Mouse (Mus musculus) heart, embryonic 11.5 days (tissue): Measurements from ENCODE around the gene Fyb2. TPM values are rescaled to one million over a fixed set of nuclear protein-coding genes. Genes with fewer than 3 reads are reported as not detected.

Source experiments
- ATAC-seq: fragments of 200-750 bp; cut with Nextera tagmentation; replicated peaks from 2 replicates; pipeline ENCODE4 v1.8.0; 2017; ENCODE audit warnings: moderate library complexity; ENCODE audit not compliant: insufficient number of reproducible peaks, low FRiP score, low TSS enrichment
- H3K27ac ChIP-seq: fragments of 300-500 bp; sonication (generic); 2 replicates; pipeline ENCODE4 v1.5.1; 2014; ENCODE audit warnings: mild to moderate bottlenecking, low read depth, low read length
- H3K27me3 ChIP-seq: fragments of 300-500 bp; sonication (generic); 2 replicates; pipeline ENCODE4 v1.6.1; 2014; ENCODE audit warnings: mild to moderate bottlenecking, low read length, mixed read lengths; ENCODE audit not compliant: control insufficient read depth, insufficient read depth
- H3K36me3 ChIP-seq: fragments of 300-500 bp; sonication (generic); 2 replicates; pipeline ENCODE4 v1.6.1; 2014; ENCODE audit warnings: mild to moderate bottlenecking, low read length, moderate library complexity, mixed read lengths; ENCODE audit not compliant: control insufficient read depth, insufficient read depth
- H3K4me1 ChIP-seq: fragments of 300-500 bp; sonication (generic); 2 replicates; pipeline ENCODE4 v1.6.1; 2014; ENCODE audit warnings: low read length; ENCODE audit not compliant: control insufficient read depth, insufficient read depth
- H3K4me2 ChIP-seq: fragments of 300-500 bp; sonication (generic); 2 replicates; pipeline ENCODE4 v1.6.1; 2014; ENCODE audit warnings: mild to moderate bottlenecking, moderate library complexity
- H3K4me3 ChIP-seq: fragments of 300-500 bp; sonication (generic); 2 replicates; pipeline ENCODE4 v1.5.1; 2014; ENCODE audit warnings: low read depth, low read length
- H3K9ac ChIP-seq: fragments of 300-500 bp; sonication (generic); 2 replicates; pipeline ENCODE4 v1.6.1; 2014; ENCODE audit warnings: mild to moderate bottlenecking, low read depth, low read length, moderate library complexity
- H3K9me3 ChIP-seq: fragments of 300-500 bp; sonication (generic); replicated peaks from 2 replicates; pipeline ENCODE4 v1.6.1; 2016; ENCODE audit warnings: low read length; ENCODE audit not compliant: control insufficient read depth
- WGBS: fragments of 180-500 bp; shearing (Covaris S2); extraction: QIAGEN DNeasy Blood & Tissue Kit; methylation state at CpG from one replicate; pipeline ENCODE4 v1.1.7; 2014; ENCODE audit not compliant: insufficient replicate concordance; 5-methylcytosine and 5-hydroxymethylcytosine counted together
- polyA plus RNA-seq: library from polyadenylated mRNA; unstranded; fragments of >200 nt; fragmentation: Nextera tagmentation; extraction: Ambion mirVana; gene quantifications from 2 replicates; pipeline ENCODE4 v1.2.1, GENCODE M21; 2014

The Fyb2 gene
- polyA plus RNA-seq, 1 experiment from 2014 or later, result 0.06 TPM

DNA sequence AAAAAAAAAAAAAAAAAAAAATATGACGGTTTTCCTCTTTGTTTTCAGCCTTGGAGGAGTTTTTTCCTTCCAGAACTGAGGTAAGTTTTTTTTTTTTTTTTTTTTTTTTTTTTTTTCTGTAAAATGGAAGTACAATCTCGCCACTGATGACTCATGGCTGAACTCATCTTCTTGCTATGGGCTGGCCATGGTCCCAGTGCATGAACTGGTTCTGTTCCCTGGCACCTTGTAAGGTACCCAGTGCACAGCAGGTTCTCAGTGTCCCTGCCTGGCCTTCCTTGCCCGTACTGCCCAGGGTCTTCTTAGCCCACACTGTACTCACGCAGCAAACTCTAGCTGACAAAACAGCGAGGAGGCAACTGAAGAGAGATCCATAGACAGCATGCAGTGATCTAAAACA lies 74.8 kb downstream of the Fyb2 start:
- no peaks in the 10 kb centered on the region for H3K36me3 ChIP-seq
- 79% methylated on average over 5 of the region's 5 CpGs for WGBS

DNA sequence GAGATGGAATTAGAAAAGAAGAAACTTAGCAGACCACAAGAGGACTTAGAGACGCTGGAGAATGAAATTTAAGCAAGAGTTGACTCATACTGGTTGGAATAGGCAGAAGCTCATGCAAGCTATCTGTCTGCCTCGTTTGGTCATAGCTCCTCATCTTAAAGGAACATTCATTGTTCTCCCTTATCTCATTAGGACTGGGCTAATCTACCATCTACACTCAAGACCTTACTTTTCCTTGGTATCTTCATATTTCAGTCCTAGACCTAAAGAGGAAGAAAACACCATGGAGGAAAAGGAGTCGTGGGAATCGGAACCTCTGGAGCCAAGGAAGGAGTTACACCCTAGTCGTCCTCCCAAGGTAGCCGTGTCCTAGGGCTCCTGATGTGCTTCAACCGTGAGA lies 75.5 kb downstream of the Fyb2 start:
- Histone ChIP-seq H3K27ac (no peak overlapping the region), H3K9ac (no peak overlapping the region), H3K4me2 (no peak overlapping the region), H3K4me3 (no peak overlapping the region), H3K36me3 (no peaks in the 10 kb centered on the region), H3K27me3 (no peaks in the 10 kb centered on the region), H3K9me3 (no peaks in the 10 kb centered on the region), H3K4me1 (no peaks in the 10 kb centered on the region)
- ATAC-seq, result no peak
- 80% methylated on average over 7 of the region's 7 CpGs for WGBS

More for the DNA sequence above, 74.8 kb downstream of the Fyb2 start:
- Histone ChIP-seq H3K4me2 (no peak overlapping the region), H3K27ac (no peak overlapping the region), H3K27me3 (no peaks in the 10 kb centered on the region), H3K4me3 (no peak overlapping the region), H3K9me3 (no peaks in the 10 kb centered on the region), H3K4me1 (no peaks in the 10 kb centered on the region), H3K9ac (no peak overlapping the region)
- ATAC-seq, result no peak

DNA sequence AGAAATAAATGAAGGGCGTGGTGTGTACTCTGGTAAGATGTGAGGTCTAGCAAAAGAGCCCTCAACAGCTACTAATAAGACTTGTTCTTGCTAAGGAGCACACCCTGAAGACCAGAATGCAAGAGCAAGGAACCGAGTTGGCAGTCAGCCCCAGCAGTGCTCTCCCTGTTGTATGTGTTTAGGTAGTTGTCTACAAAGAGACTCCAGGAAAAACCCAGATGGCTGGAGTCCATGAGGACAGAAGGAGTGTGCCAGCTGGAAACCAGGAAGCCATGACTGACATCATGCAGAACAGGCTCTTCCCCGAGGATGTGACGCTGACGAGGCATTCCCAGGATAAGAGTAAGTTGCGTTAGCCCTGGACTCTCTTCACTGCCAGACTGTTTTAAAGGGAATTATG lies 76.8 kb downstream of the Fyb2 start:
- no peak overlapping the region for H3K4me3 ChIP-seq
- H3K27ac ChIP-seq, result no peak overlapping the region
- no peaks in the 10 kb centered on the region for H3K4me1 ChIP-seq
- no peak for ATAC-seq
- H3K9ac ChIP-seq, result no peak overlapping the region
- H3K4me2 ChIP-seq, result no peak overlapping the region
- no peaks in the 10 kb centered on the region for H3K27me3 ChIP-seq
- 82% methylated on average over 6 of the region's 6 CpGs for WGBS
- no peaks in the 10 kb centered on the region for H3K9me3 ChIP-seq
- no peaks in the 10 kb centered on the region for H3K36me3 ChIP-seq

DNA sequence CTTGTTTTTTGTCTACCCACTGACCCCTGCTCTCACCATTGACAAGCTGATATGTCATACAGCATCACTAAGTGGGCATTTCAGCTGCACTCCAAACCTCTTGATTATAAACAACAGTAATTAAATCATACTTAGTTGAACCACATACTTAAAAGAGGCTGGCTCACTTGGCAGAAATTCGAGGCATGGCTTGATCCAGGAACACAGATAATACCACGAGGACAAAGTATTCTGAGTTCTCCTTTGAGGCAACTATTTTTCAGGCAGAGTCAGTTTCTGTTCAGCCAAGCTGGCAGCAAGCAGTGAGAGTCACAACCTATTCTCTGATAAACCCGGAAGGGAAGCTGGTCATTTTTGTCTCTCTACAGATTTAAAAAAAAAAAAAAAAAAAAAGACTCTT lies 77.4 kb downstream of the Fyb2 start:
- H3K27ac ChIP-seq, result no peak overlapping the region
- no peak overlapping the region for H3K4me3 ChIP-seq
- H3K36me3 ChIP-seq, result no peaks in the 10 kb centered on the region
- WGBS, result 69% methylated on average over 3 of the region's 3 CpGs
- H3K9ac ChIP-seq, result no peak overlapping the region
- H3K27me3 ChIP-seq, result no peaks in the 10 kb centered on the region
- ATAC-seq, result no peak
- H3K4me1 ChIP-seq, result no peaks in the 10 kb centered on the region
- no peak overlapping the region for H3K4me2 ChIP-seq
- H3K9me3 ChIP-seq, result no peaks in the 10 kb centered on the region

DNA sequence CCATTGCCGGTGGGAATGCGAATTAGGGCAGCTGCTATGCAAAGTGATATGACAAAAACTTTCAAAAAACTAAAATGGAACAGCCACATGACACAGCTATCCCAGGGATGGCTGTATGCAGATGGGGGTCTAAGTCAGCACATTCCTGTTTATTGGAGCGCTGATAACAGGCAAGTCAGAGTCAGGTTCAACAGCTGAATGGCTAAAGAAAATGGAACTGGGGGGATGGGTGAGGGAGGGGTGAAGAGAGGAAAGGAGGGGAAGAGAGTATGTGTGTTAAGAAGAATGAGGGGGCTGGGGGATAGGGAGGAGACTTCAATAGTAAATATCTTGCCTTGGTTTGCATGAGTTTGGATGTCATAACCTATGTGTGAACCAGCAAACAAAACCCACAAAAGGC lies 79.0 kb downstream of the Fyb2 start:
- H3K4me2 ChIP-seq, result no peak overlapping the region
- no peaks in the 10 kb centered on the region for H3K9me3 ChIP-seq
- H3K36me3 ChIP-seq, result no peaks in the 10 kb centered on the region
- H3K27ac ChIP-seq, result no peak overlapping the region
- WGBS, result 79% methylated on average over 3 of the region's 3 CpGs
- no peak for ATAC-seq
- no peak overlapping the region for H3K9ac ChIP-seq
- H3K4me3 ChIP-seq, result no peak overlapping the region
- H3K4me1 ChIP-seq, result no peaks in the 10 kb centered on the region
- no peaks in the 10 kb centered on the region for H3K27me3 ChIP-seq

DNA sequence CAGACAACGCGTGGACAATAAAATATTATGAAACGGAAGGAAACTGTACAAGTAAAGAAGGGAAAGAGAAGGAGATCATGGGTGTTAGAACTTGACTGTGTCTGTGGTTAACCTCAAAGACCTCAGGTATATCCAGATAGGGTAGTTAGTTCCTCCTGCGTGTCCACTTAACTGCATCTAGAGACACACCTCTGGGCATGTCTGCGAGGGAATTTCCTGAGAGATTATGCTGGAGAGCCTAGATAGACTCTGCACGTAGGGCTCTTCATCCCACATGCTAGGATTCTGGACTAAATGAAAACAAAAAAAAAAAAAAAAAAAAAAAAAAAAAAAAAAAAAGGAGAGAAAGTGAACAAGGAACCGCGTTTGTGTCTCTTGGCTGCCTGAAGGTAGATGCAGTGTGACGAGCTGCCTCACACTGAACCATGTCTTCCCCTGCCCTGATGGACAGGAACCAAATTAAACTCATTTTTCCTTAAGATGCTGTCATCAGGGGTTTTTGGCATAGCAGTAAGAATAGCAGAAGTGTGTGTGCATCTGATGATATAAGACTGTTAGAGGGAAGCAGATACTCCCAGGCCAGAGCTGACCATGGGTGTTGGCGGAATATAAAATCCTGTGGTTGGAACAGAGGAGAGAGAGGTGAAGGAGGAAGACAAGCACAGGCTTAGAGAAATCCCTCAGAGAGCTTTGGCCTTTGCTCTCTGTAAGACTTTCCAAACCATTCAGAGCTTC lies 80.1 kb downstream of the Fyb2 start:
- no peak overlapping the region for H3K27ac ChIP-seq
- WGBS, result 81% methylated on average over 10 of the region's 10 CpGs

DNA sequence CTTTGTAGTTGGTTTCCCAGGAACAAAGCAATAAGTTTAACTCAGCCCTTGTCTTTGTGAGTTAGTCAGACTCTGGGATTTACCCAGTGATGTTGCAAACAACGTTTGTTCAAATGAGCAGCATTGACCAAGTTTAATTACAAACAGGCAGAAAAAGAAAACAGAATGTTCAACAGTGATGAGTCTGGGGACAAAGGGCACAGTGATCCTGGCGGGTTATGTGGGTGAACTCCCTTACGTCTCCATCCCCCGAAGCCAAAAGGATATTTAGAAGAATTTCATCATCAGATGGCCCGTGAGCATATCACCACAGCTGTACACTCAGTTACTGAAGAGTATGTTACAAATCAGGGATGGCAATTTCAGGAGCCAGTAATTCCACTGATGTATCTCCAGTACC lies 86.4 kb downstream of the Fyb2 start:
- H3K27ac ChIP-seq, result no peak overlapping the region
- H3K36me3 ChIP-seq, result no peaks in the 10 kb centered on the region
- ATAC-seq, result no peak
- no peak overlapping the region for H3K4me2 ChIP-seq
- WGBS, result 76% methylated on average over 5 of the region's 5 CpGs
- H3K4me1 ChIP-seq, result no peaks in the 10 kb centered on the region
- no peak overlapping the region for H3K9ac ChIP-seq
- no peaks in the 10 kb centered on the region for H3K27me3 ChIP-seq
- H3K9me3 ChIP-seq, result no peaks in the 10 kb centered on the region
- H3K4me3 ChIP-seq, result no peak overlapping the region

More for the DNA sequence above, 80.1 kb downstream of the Fyb2 start:
- no peaks in the 10 kb centered on the region for H3K4me1 ChIP-seq
- ATAC-seq, result no peak
- no peak overlapping the region for H3K4me3 ChIP-seq
- no peaks in the 10 kb centered on the region for H3K36me3 ChIP-seq
- H3K4me2 ChIP-seq, result no peak overlapping the region
- no peaks in the 10 kb centered on the region for H3K27me3 ChIP-seq
- H3K9ac ChIP-seq, result no peak overlapping the region
- no peaks in the 10 kb centered on the region for H3K9me3 ChIP-seq

DNA sequence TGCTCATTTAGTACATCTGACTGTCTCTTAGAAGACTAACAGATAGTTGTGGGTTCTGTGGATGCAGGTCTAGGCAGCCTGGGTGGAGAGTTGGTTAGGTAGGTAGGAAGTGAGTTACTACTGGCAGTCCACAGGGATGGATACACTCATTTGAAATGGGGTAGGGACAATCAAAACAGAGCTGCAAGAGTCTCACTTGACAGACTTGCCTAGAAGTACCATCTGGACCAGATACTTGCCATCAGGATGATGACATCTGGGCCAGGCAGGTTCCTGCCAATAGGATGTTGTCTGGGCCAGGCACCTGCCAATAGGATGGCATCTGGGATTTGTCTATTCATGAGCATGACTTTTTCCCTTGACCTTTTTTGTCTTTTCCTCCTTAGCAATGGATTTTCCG lies 88.5 kb downstream of the Fyb2 start:
- H3K9me3 ChIP-seq, result no peaks in the 10 kb centered on the region
- no peaks in the 10 kb centered on the region for H3K4me1 ChIP-seq
- H3K36me3 ChIP-seq, result no peaks in the 10 kb centered on the region
- no peak overlapping the region for H3K27ac ChIP-seq
- H3K27me3 ChIP-seq, result no peaks in the 10 kb centered on the region
- no peak overlapping the region for H3K4me3 ChIP-seq
- no peak overlapping the region for H3K9ac ChIP-seq
- 52% methylated on average over 1 of the region's 1 CpGs for WGBS
- ATAC-seq, result no peak
- no peak overlapping the region for H3K4me2 ChIP-seq

DNA sequence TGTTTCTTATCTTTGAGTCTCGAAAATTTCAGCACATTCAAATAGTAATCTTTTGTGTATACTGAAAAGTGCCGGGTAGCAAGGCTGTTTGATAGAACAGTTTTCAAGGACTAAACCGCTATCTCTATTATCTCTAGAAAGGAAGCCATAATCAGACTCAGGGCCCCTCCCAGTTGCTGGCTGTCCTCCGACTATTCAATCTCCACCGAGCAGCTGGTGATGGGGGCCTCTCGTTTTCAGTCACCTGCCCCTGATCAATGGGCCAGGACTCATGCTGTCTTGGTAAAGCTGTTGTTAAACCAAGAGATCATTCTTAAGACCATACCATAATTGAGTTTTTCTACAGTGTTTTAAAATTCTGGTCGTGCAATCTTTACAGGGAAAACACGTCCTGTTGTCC lies 90.9 kb downstream of the Fyb2 start:
- ATAC-seq, result no peak
- H3K27me3 ChIP-seq, result no peaks in the 10 kb centered on the region
- no peaks in the 10 kb centered on the region for H3K36me3 ChIP-seq
- no peak overlapping the region for H3K27ac ChIP-seq
- no peaks in the 10 kb centered on the region for H3K4me1 ChIP-seq
- H3K9ac ChIP-seq, result no peak overlapping the region
- H3K4me3 ChIP-seq, result no peak overlapping the region
- H3K9me3 ChIP-seq, result no peaks in the 10 kb centered on the region; the same call in 1 of the 2 replicates
- WGBS, result 55% methylated on average over 8 of the region's 8 CpGs
- no peak overlapping the region for H3K4me2 ChIP-seq
